Mouse (Mus musculus): ENCODE measurements around the gene Mup9.
"Not testable (repeated sequence)": the region's sequence is repeated elsewhere in the genome, so short reads cannot be mapped to it uniquely, and the experiment has no call there.

The Mup9 gene

GRCm38 (mm10) chr4:60421852-60422251, at the start of gene Mup9:
Mup9 (minus strand) TSS chr4:60421952.
- DNase-seq: not testable (repeated sequence)

Measured in lung, postnatal 4 days (tissue).